Mouse (Mus musculus): Measurements from ENCODE around the gene Trip11. TPM values are rescaled to one million over a fixed set of nuclear protein-coding genes. Genes with fewer than 3 reads are reported as not detected.
A peak's percentile ranks its signal among the peaks of the same experiment; 100 is the strongest.

Trip11 gene
- polyA plus RNA-seq, 1 experiment from 2014 or later: 10.8 TPM

DNA sequence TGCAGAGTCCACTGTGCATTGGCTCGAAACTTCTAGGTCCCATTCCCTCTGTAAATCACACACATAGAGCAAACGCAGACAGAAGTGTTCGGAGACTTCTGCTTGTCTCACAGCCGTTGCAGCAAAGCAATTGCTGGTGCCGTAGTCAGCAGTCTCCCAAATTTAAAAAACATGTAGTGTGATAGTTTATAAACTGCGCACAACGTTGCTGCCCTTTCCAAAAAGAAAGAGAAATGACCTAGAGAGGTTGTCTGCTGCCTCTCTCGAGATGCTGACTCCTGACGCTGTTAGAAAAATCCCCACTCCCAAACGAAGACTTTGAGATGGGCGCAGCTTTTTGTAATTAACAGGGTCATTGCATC lies 94.8 kb downstream of the Trip11 start:
- 15% methylated on average over 11 of the region's 11 CpGs for WGBS
- H3K27ac ChIP-seq (replicated peaks; ENCODE audit: low read depth, low read length): peak overlapping the region; percentile 71
- 0 out of 2 replicates have a peak, but pooled peaks cover 2% of the 10 kb centered on the region for H3K4me1 ChIP-seq (ENCODE audit: control insufficient read depth, insufficient read depth, low read length)
- H3K27me3 ChIP-seq (ENCODE audit: control insufficient read depth, insufficient read depth, low read length): no peaks in the 10 kb centered on the region
- H3K4me3 ChIP-seq (ENCODE audit: low read depth, low read length): peak overlapping the region; percentile 41
- no peaks in the 10 kb centered on the region for H3K9me3 ChIP-seq (replicated peaks; ENCODE audit: control insufficient read depth, low read length)
- DNase-seq (ENCODE audit: low spot score) (no peak), ATAC-seq (replicated peaks; ENCODE audit: insufficient number of reproducible peaks, low FRiP score, low TSS enrichment, low read depth) (no peak)
- no peaks in the 10 kb centered on the region for H3K36me3 ChIP-seq (replicated peaks; ENCODE audit: control insufficient read depth, insufficient read depth, low read depth, low read length)
- peak overlapping the region; percentile 49 for H3K9ac ChIP-seq (replicated peaks; ENCODE audit: low read length)
- peak overlapping the region; percentile 81 for H3K4me2 ChIP-seq (ENCODE audit: low read depth, low read length)

DNA sequence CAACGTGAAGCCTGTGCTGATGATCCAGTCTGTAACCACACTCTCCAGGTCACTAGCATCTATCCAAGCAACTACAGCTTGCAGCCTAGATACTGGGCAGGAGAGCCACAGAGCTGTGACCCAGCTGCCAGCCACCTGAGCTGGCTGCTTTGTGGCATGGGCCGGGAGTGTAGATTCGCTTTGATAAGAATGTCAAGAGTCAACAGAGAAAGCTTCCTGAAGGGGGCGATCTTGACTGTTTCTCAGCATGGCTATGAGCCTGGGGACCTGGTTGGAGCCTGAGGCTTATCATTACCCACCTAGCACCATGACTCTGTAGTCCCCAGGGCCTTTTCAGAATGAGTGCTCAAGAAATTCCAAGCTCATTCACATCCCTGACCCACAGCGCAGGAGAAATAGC lies 96.3 kb downstream of the Trip11 start:
- Histone ChIP-seq H3K4me2 (ENCODE audit: low read depth, low read length) (no peak overlapping the region), H3K27ac (replicated peaks; ENCODE audit: low read depth, low read length) (no peak overlapping the region), H3K9ac (replicated peaks; ENCODE audit: low read length) (no peak overlapping the region), H3K9me3 (replicated peaks; ENCODE audit: control insufficient read depth, low read length) (no peaks in the 10 kb centered on the region), H3K4me3 (ENCODE audit: low read depth, low read length) (no peak overlapping the region; the same call in 1 of the 2 replicates), H3K4me1 (ENCODE audit: control insufficient read depth, insufficient read depth, low read length) (0 out of 2 replicates have a peak, but pooled peaks cover 2% of the 10 kb centered on the region), H3K27me3 (ENCODE audit: control insufficient read depth, insufficient read depth, low read length) (no peaks in the 10 kb centered on the region), H3K36me3 (replicated peaks; ENCODE audit: control insufficient read depth, insufficient read depth, low read depth, low read length) (no peaks in the 10 kb centered on the region)
- ATAC-seq (replicated peaks; ENCODE audit: insufficient number of reproducible peaks, low FRiP score, low TSS enrichment, low read depth) (no peak), DNase-seq (ENCODE audit: low spot score) (peak; percentile 59)
- WGBS: 48% methylated on average over 5 of the region's 5 CpGs

GRCm38 (mm10) chr12:101815796-101816195 lies 97.3 kb downstream of the Trip11 start:
- Histone ChIP-seq H3K27ac (replicated peaks; ENCODE audit: low read depth, low read length) (no peak overlapping the region), H3K27me3 (ENCODE audit: control insufficient read depth, insufficient read depth, low read length) (no peaks in the 10 kb centered on the region), H3K4me2 (ENCODE audit: low read depth, low read length) (no peak overlapping the region), H3K9me3 (replicated peaks; ENCODE audit: control insufficient read depth, low read length) (no peaks in the 10 kb centered on the region), H3K9ac (replicated peaks; ENCODE audit: low read length) (no peak overlapping the region), H3K4me1 (ENCODE audit: control insufficient read depth, insufficient read depth, low read length) (0 out of 2 replicates have a peak, but pooled peaks cover 2% of the 10 kb centered on the region), H3K4me3 (ENCODE audit: low read depth, low read length) (no peak overlapping the region), H3K36me3 (replicated peaks; ENCODE audit: control insufficient read depth, insufficient read depth, low read depth, low read length) (no peaks in the 10 kb centered on the region)
- DNase-seq (ENCODE audit: low spot score) (no peak), ATAC-seq (replicated peaks; ENCODE audit: insufficient number of reproducible peaks, low FRiP score, low TSS enrichment, low read depth) (no peak)
- 59% methylated on average over 6 of the region's 6 CpGs for WGBS

- H3K27me3 ChIP-seq (ENCODE audit: control insufficient read depth, insufficient read depth, low read length): no peaks in the 10 kb centered on the region
- H3K27ac ChIP-seq (replicated peaks; ENCODE audit: low read depth, low read length): no peak overlapping the region
- H3K36me3 ChIP-seq (replicated peaks; ENCODE audit: control insufficient read depth, insufficient read depth, low read depth, low read length): no peaks in the 10 kb centered on the region
- WGBS: 78% methylated on average over 2 of the region's 2 CpGs
- 0 out of 2 replicates have a peak, but pooled peaks cover under 1% of the 10 kb centered on the region for H3K4me1 ChIP-seq (ENCODE audit: control insufficient read depth, insufficient read depth, low read length)
- H3K9ac ChIP-seq (replicated peaks; ENCODE audit: low read length): no peak overlapping the region
- no peaks in the 10 kb centered on the region for H3K9me3 ChIP-seq (replicated peaks; ENCODE audit: control insufficient read depth, low read length)
- ATAC-seq (replicated peaks; ENCODE audit: insufficient number of reproducible peaks, low FRiP score, low TSS enrichment, low read depth) (no peak), DNase-seq (ENCODE audit: low spot score) (no peak)
- H3K4me2 ChIP-seq (ENCODE audit: low read depth, low read length): no peak overlapping the region
- no peak overlapping the region for H3K4me3 ChIP-seq (ENCODE audit: low read depth, low read length)
Measured at GRCm38 (mm10) chr12:101814423-101814822, 98.6 kb downstream of the Trip11 start.

- Histone ChIP-seq H3K9me3 (replicated peaks; ENCODE audit: control insufficient read depth, low read length) (no peaks in the 10 kb centered on the region), H3K4me1 (ENCODE audit: control insufficient read depth, insufficient read depth, low read length) (no peaks in the 10 kb centered on the region), H3K36me3 (replicated peaks; ENCODE audit: control insufficient read depth, insufficient read depth, low read depth, low read length) (no peaks in the 10 kb centered on the region), H3K4me2 (ENCODE audit: low read depth, low read length) (no peak overlapping the region), H3K27ac (replicated peaks; ENCODE audit: low read depth, low read length) (no peak overlapping the region), H3K9ac (replicated peaks; ENCODE audit: low read length) (no peak overlapping the region), H3K4me3 (ENCODE audit: low read depth, low read length) (no peak overlapping the region), H3K27me3 (ENCODE audit: control insufficient read depth, insufficient read depth, low read length) (no peaks in the 10 kb centered on the region)
- ATAC-seq (replicated peaks; ENCODE audit: insufficient number of reproducible peaks, low FRiP score, low TSS enrichment, low read depth) (no peak), DNase-seq (ENCODE audit: low spot score) (peak; percentile 49)
- WGBS: 62% methylated on average over 6 of the region's 6 CpGs
Measured at GRCm38 (mm10) chr12:101811181-101811580, 101.9 kb downstream of the Trip11 start.

DNA sequence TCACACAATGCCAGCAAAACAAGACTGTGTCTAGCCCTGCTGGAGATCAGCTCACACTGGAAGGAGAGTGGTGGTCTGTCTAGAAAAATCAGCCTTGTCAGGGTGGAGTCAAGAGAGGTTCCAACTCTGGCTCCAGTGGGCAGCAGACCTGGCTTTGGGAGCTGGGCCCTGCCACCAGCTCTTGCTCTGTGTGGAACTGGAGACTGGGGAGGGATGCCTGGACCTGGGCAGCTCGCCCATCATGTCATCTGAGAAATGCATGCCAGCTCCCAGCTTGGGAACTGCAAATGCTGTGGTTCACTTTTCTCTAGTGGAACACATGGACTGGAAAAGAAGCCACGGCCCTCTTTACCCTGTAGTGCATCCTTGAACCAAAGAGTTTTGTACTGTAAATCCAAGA lies 102.6 kb downstream of the Trip11 start:
- no peaks in the 10 kb centered on the region for H3K36me3 ChIP-seq (replicated peaks; ENCODE audit: control insufficient read depth, insufficient read depth, low read depth, low read length)
- no peaks in the 10 kb centered on the region for H3K27me3 ChIP-seq (ENCODE audit: control insufficient read depth, insufficient read depth, low read length)
- H3K4me1 ChIP-seq (ENCODE audit: control insufficient read depth, insufficient read depth, low read length): no peaks in the 10 kb centered on the region
- ATAC-seq (replicated peaks; ENCODE audit: insufficient number of reproducible peaks, low FRiP score, low TSS enrichment, low read depth): no peak
- H3K9ac ChIP-seq (replicated peaks; ENCODE audit: low read length): no peak overlapping the region
- WGBS: 61% methylated on average over 2 of the region's 2 CpGs
- no peak for DNase-seq (ENCODE audit: low spot score)
- no peak overlapping the region for H3K4me2 ChIP-seq (ENCODE audit: low read depth, low read length)
- no peak overlapping the region for H3K4me3 ChIP-seq (ENCODE audit: low read depth, low read length)
- no peaks in the 10 kb centered on the region for H3K9me3 ChIP-seq (replicated peaks; ENCODE audit: control insufficient read depth, low read length)
- H3K27ac ChIP-seq (replicated peaks; ENCODE audit: low read depth, low read length): no peak overlapping the region

GRCm38 (mm10) chr12:101807400-101807799 lies 105.7 kb downstream of the Trip11 start:
- Histone ChIP-seq H3K9ac (replicated peaks; ENCODE audit: low read length) (no peak overlapping the region), H3K27me3 (ENCODE audit: control insufficient read depth, insufficient read depth, low read length) (no peaks in the 10 kb centered on the region), H3K4me2 (ENCODE audit: low read depth, low read length) (no peak overlapping the region), H3K9me3 (replicated peaks; ENCODE audit: control insufficient read depth, low read length) (no peaks in the 10 kb centered on the region), H3K4me3 (ENCODE audit: low read depth, low read length) (no peak overlapping the region), H3K4me1 (ENCODE audit: control insufficient read depth, insufficient read depth, low read length) (no peaks in the 10 kb centered on the region), H3K27ac (replicated peaks; ENCODE audit: low read depth, low read length) (no peak overlapping the region), H3K36me3 (replicated peaks; ENCODE audit: control insufficient read depth, insufficient read depth, low read depth, low read length) (no peaks in the 10 kb centered on the region)
- WGBS: 68% methylated on average over 2 of the region's 2 CpGs
- DNase-seq (ENCODE audit: low spot score) (no peak), ATAC-seq (replicated peaks; ENCODE audit: insufficient number of reproducible peaks, low FRiP score, low TSS enrichment, low read depth) (no peak)

DNA sequence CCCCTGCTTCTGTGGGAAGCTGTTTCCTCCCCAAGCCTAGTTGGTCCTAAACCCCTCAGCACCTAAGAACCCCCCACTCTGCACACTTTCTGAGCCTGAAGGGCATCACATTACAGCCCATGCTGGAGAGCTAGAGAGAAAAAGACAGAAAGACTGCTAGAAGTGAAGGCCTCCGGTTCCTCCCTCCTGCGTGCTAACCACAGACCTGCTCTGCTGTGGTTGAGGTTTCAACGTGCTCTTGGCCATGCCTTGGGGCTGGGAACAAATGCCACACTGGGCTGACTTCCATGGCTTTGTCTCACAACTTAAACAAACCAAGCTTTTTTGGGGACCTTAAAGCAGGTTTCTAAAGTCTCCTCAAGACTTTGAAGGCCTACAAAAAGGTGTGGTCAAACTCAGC lies 110.6 kb downstream of the Trip11 start:
- H3K36me3 ChIP-seq (replicated peaks; ENCODE audit: control insufficient read depth, insufficient read depth, low read depth, low read length): no peaks in the 10 kb centered on the region
- no peak for DNase-seq (ENCODE audit: low spot score)
- ATAC-seq (replicated peaks; ENCODE audit: insufficient number of reproducible peaks, low FRiP score, low TSS enrichment, low read depth): no peak
- WGBS: 79% methylated on average over 3 of the region's 3 CpGs
- H3K4me3 ChIP-seq (ENCODE audit: low read depth, low read length): no peak overlapping the region
- no peaks in the 10 kb centered on the region for H3K27me3 ChIP-seq (ENCODE audit: control insufficient read depth, insufficient read depth, low read length)
- no peaks in the 10 kb centered on the region for H3K9me3 ChIP-seq (replicated peaks; ENCODE audit: control insufficient read depth, low read length)
- H3K9ac ChIP-seq (replicated peaks; ENCODE audit: low read length): no peak overlapping the region
- H3K27ac ChIP-seq (replicated peaks; ENCODE audit: low read depth, low read length): no peak overlapping the region
- H3K4me2 ChIP-seq (ENCODE audit: low read depth, low read length): no peak overlapping the region
- H3K4me1 ChIP-seq (ENCODE audit: control insufficient read depth, insufficient read depth, low read length): no peaks in the 10 kb centered on the region
